8 mouse cellular contexts compared by ENCODE assay signal in genomic region chr8:84103601-84104000, GRCm38 (mm10). TPM values are rescaled to one million over a fixed set of nuclear protein-coding genes. Genes with fewer than 3 reads are reported as not detected.
A peak's percentile ranks its signal among the peaks of the same experiment; 100 is the strongest.
DNase-seq lines count a peak whose midpoint lies in the region; ATAC-seq lines count a peak whose summit lies in the region.

No protein-coding gene starts in this region.

- H3K27ac ChIP-seq in hindbrain, embryonic 10.5 days, result peak overlapping the region; percentile 99
- no peak overlapping the region for H3K27ac ChIP-seq in limb, embryonic 13.5 days
- peak overlapping the region; percentile 97 for H3K27ac ChIP-seq in neural tube, embryonic 15.5 days (replicated peaks)

- 59% methylated on average over 3 of the region's 3 CpGs for WGBS in hindbrain, embryonic 10.5 days
- whole genome bisulfite sequencing in limb, embryonic 13.5 days, result 46% methylated on average over 3 of the region's 3 CpGs
- WGBS in neural tube, embryonic 15.5 days, result 41% methylated on average over 3 of the region's 3 CpGs

- DNase-seq in cerebellum, adult 8-10 months, result peak; percentile 35
- peak; percentile 77 for DNase-seq in MN1 (ENCODE audit: low spot score)
- no peak for DNase-seq in hindbrain, embryonic 10.5 days (ENCODE audit: low spot score)
- DNase-seq in ovary, postnatal 10 days (ENCODE audit: low spot score), result no peak
- no peak for DNase-seq in thymus, postnatal 10 days (ENCODE audit: low spot score in 2 of 2)

- 0 out of 2 replicates have a peak, but pooled peaks cover 3% of the 10 kb centered on the region for H3K9me3 ChIP-seq in hindbrain, embryonic 10.5 days
- H3K9me3 ChIP-seq in limb, embryonic 13.5 days, result no peaks in the 10 kb centered on the region
- no peaks in the 10 kb centered on the region for H3K9me3 ChIP-seq in neural tube, embryonic 15.5 days (replicated peaks)

- no peak for ATAC-seq in cerebellum, adult (ENCODE audit: insufficient number of reproducible peaks, low FRiP score, low TSS enrichment)
- ATAC-seq in limb, embryonic 13.5 days (ENCODE audit: low FRiP score, low read depth), result no peak
- ATAC-seq in neural tube, embryonic 15.5 days (ENCODE audit: low FRiP score), result 0 out of 2 replicates have a peak, but pooled peaks have one; percentile 0

- no peaks in the 10 kb centered on the region for H3K27me3 ChIP-seq in hindbrain, embryonic 10.5 days (ENCODE audit: insufficient read depth, poor library complexity, severe bottlenecking)
- H3K27me3 ChIP-seq in limb, embryonic 13.5 days, result no peaks in the 10 kb centered on the region
- H3K27me3 ChIP-seq in neural tube, embryonic 15.5 days (replicated peaks), result no peaks in the 10 kb centered on the region

- peak overlapping the region; percentile 75 for H3K9ac ChIP-seq in limb, embryonic 13.5 days
- H3K9ac ChIP-seq in neural tube, embryonic 15.5 days (replicated peaks), result peak overlapping the region; percentile 64

- H3K36me3 ChIP-seq in hindbrain, embryonic 10.5 days, result peaks cover 41% of the 10 kb centered on the region
- peaks cover 33% of the 10 kb centered on the region for H3K36me3 ChIP-seq in limb, embryonic 13.5 days
- peaks cover 26% of the 10 kb centered on the region for H3K36me3 ChIP-seq in neural tube, embryonic 15.5 days

- H3K4me1 ChIP-seq in hindbrain, embryonic 10.5 days (replicated peaks), result peaks cover 35% of the 10 kb centered on the region
- peaks cover 32% of the 10 kb centered on the region for H3K4me1 ChIP-seq in limb, embryonic 13.5 days
- H3K4me1 ChIP-seq in neural tube, embryonic 15.5 days, result peaks cover 42% of the 10 kb centered on the region

- H3K4me2 ChIP-seq in limb, embryonic 13.5 days (replicated peaks), result peak overlapping the region; percentile 80
- H3K4me2 ChIP-seq in neural tube, embryonic 15.5 days, result peak overlapping the region; percentile 76

- H3K4me3 ChIP-seq in hindbrain, embryonic 10.5 days, result peak overlapping the region; percentile 79
- H3K4me3 ChIP-seq in limb, embryonic 13.5 days, result peak overlapping the region; percentile 61
- H3K4me3 ChIP-seq in neural tube, embryonic 15.5 days (replicated peaks), result peak overlapping the region; percentile 71

RNA-seq across cellular contexts. Expression of gene Dcaf15, which starts 1.0 kb away (rescaled TPM):
- 16.7 and 19.2 TPM in 2 replicates for polyA plus RNA-seq in hindbrain, embryonic 10.5 days (2016; fragmentation: Nextera tagmentation; extraction: Ambion mirVana)
- polyA plus RNA-seq in limb, embryonic 13.5 days (2015; fragmentation: Nextera tagmentation; extraction: Ambion mirVana), result 12.4 and 13.3 TPM in 2 replicates
- polyA plus RNA-seq in neural tube, embryonic 15.5 days (2015; fragmentation: Nextera tagmentation; extraction: Ambion mirVana), result 18.5 and 21.6 TPM in 2 replicates

RNA-seq across cellular contexts. Expression of gene Podnl1, which starts 22.2 kb away (rescaled TPM):
- polyA plus RNA-seq in hindbrain, embryonic 10.5 days (2016; fragmentation: Nextera tagmentation; extraction: Ambion mirVana), result 0.13 TPM in 1 of 2 replicates, not detected in the other
- polyA plus RNA-seq in limb, embryonic 13.5 days (2015; fragmentation: Nextera tagmentation; extraction: Ambion mirVana), result 1.9 and 2.2 TPM in 2 replicates
- 0.47 and 0.49 TPM in 2 replicates for polyA plus RNA-seq in neural tube, embryonic 15.5 days (2015; fragmentation: Nextera tagmentation; extraction: Ambion mirVana)

RNA-seq across cellular contexts. Expression of gene Rfx1, which starts 37.0 kb away (rescaled TPM):
- polyA plus RNA-seq in hindbrain, embryonic 10.5 days (2016; fragmentation: Nextera tagmentation; extraction: Ambion mirVana), result 8.5 and 9.2 TPM in 2 replicates
- polyA plus RNA-seq in limb, embryonic 13.5 days (2015; fragmentation: Nextera tagmentation; extraction: Ambion mirVana), result 9.5 and 10.1 TPM in 2 replicates
- 8.7 and 9.5 TPM in 2 replicates for polyA plus RNA-seq in neural tube, embryonic 15.5 days (2015; fragmentation: Nextera tagmentation; extraction: Ambion mirVana)

RNA-seq across cellular contexts. Expression of gene Gm10643, which starts 38.7 kb away (rescaled TPM):
- polyA plus RNA-seq in hindbrain, embryonic 10.5 days (2016; fragmentation: Nextera tagmentation; extraction: Ambion mirVana), result 1.5 and 1.8 TPM in 2 replicates
- polyA plus RNA-seq in limb, embryonic 13.5 days (2015; fragmentation: Nextera tagmentation; extraction: Ambion mirVana), result 1.5 and 1.6 TPM in 2 replicates
- polyA plus RNA-seq in neural tube, embryonic 15.5 days (2015; fragmentation: Nextera tagmentation; extraction: Ambion mirVana), result 1.4 and 1.8 TPM in 2 replicates

RNA-seq across cellular contexts. Expression of gene Cc2d1a, which starts 44.1 kb away (rescaled TPM):
- polyA plus RNA-seq in hindbrain, embryonic 10.5 days (2016; fragmentation: Nextera tagmentation; extraction: Ambion mirVana), result 18.2 and 19.0 TPM in 2 replicates
- polyA plus RNA-seq in limb, embryonic 13.5 days (2015; fragmentation: Nextera tagmentation; extraction: Ambion mirVana), result 27.6 and 29.3 TPM in 2 replicates
- polyA plus RNA-seq in neural tube, embryonic 15.5 days (2015; fragmentation: Nextera tagmentation; extraction: Ambion mirVana), result 41.3 and 43.7 TPM in 2 replicates

Comparison
In these comparisons a context has a peak if more than half of its experiments do, and no peak if none do; other contexts are left out.
1. DNase-seq: peak in cerebellum, adult 8-10 months (single experiment) and MN1 (single experiment); none in hindbrain, embryonic 10.5 days (single experiment), ovary, postnatal 10 days (single experiment) and thymus, postnatal 10 days (0 of 2).
2. Peak in every context shown above with its lines, with median percentiles within 50 percentile points of each other: H3K4me3 ChIP-seq.